Mouse (Mus musculus) gastrocnemius, adult 2 months (tissue): ENCODE results near the gene Hip1. TPM values are rescaled to one million over a fixed set of nuclear protein-coding genes. Genes with fewer than 3 reads are reported as not detected.
A peak's percentile ranks its signal among the peaks of the same experiment; 100 is the strongest.

ENCODE experiments used
- DNase-seq: peaks from one replicate; pipeline ENCODE4 v3.0.0; 2022
- H3K27ac ChIP-seq: fragments of 200-600 bp; 2 replicates; pipeline ENCODE4 v1.8.1; 2022; ENCODE audit warnings: mild to moderate bottlenecking
- H3K4me3 ChIP-seq: fragments of 200-600 bp; 2 replicates; pipeline ENCODE4 v1.8.1; 2022; ENCODE audit warnings: mild to moderate bottlenecking, moderate library complexity
- CTCF ChIP-seq: fragments of 200-600 bp; IDR thresholded peaks from 2 replicates; pipeline ENCODE4 v1.8.1; 2022; ENCODE audit warnings: antibody characterized with exemption, mild to moderate bottlenecking, moderate library complexity
- intact Hi-C: fragments of 180-260 bp; cut with DNase I; formaldehyde crosslinking; loops from one replicate; pipeline ENCODE4 v1.15.1; 2025
- long read RNA-seq, 2 experiments: library from polyadenylated mRNA; stranded (forward); transcript quantifications; one replicate each; pipeline ENCODE4 v2.0.0; 2021
- total RNA-seq, 2 experiments: library from RNA; stranded (reverse); gene quantifications; 2 replicates each; pipeline ENCODE4 v1.2.3; 2021

Hip1 gene
- total RNA-seq = 10 to 100 TPM; 19.6 to 22.9 TPM
- long read RNA-seq, experiment 1, full-length matches to known transcripts = 2 of 18 reads
- long read RNA-seq, experiment 1, partial matches to known transcripts = 4 of 18 reads
- long read RNA-seq, experiment 1, other reads (novel, unspliced or antisense) = 12 of 18 reads
- long read RNA-seq, experiment 2, full-length matches to known transcripts = 1 of 20 reads
- long read RNA-seq, experiment 2, partial matches to known transcripts = 9 of 20 reads
- long read RNA-seq, experiment 2, other reads (novel, unspliced or antisense) = 10 of 20 reads

- DNase-seq = peak; percentile 98
- intact Hi-C loops = loop anchor here (2.0 to 5.0 kb wide), 2 partner anchors 34 to 148 kb away; no protein-coding TSS in a partner anchor
- H3K27ac ChIP-seq = peak within 1 kb of the TSS; percentile 92
- peak; percentile 72 for TF ChIP-seq CTCF
- peak within 1 kb of the TSS; percentile 87 for H3K4me3 ChIP-seq
Observed at GRCm38 (mm10) chr5:135544865-135545797, at the start of gene Hip1. TSS of gene Hip1 (minus strand) at chr5:135545120.

- DNase-seq = no peak
- no peak overlapping the region for H3K27ac ChIP-seq
- intact Hi-C loops = no loop called here
- H3K4me3 ChIP-seq = no peak overlapping the region
- TF ChIP-seq CTCF = no peak
Observed at GRCm38 (mm10) chr5:135589996-135590784, 45.3 kb upstream of the Hip1 start.

GRCm38 (mm10) chr5:135587764-135588163, 42.8 kb upstream of the Hip1 start:
- intact Hi-C loops = no loop called here
- TF ChIP-seq CTCF = no peak

GRCm38 (mm10) chr5:135585691-135586090, 40.8 kb upstream of the Hip1 start:
- no peak for DNase-seq
- Histone ChIP-seq H3K4me3 (no peak overlapping the region), H3K27ac (no peak overlapping the region)
- TF ChIP-seq CTCF = no peak
- intact Hi-C loops = no loop called here

More at GRCm38 (mm10) chr5:135587764-135588163, 42.8 kb upstream of the Hip1 start:
- no peak overlapping the region for H3K4me3 ChIP-seq
- H3K27ac ChIP-seq = no peak overlapping the region
- DNase-seq = no peak

GRCm38 (mm10) chr5:135582330-135582729, 37.4 kb upstream of the Hip1 start:
- intact Hi-C loops = no loop called here
- no peak for DNase-seq
- no peak overlapping the region for H3K4me3 ChIP-seq
- H3K27ac ChIP-seq = no peak overlapping the region
- TF ChIP-seq CTCF = no peak

GRCm38 (mm10) chr5:135579331-135579751, 34.4 kb upstream of the Hip1 start:
- DNase-seq = no peak
- Histone ChIP-seq H3K4me3 (no peak overlapping the region), H3K27ac (no peak overlapping the region)
- intact Hi-C loops = no loop called here
- no peak for TF ChIP-seq CTCF

GRCm38 (mm10) chr5:135576055-135576454, 31.1 kb upstream of the Hip1 start:
- no peak for TF ChIP-seq CTCF
- Histone ChIP-seq H3K27ac (no peak overlapping the region), H3K4me3 (no peak overlapping the region)
- no peak for DNase-seq
- intact Hi-C loops = no loop called here

- H3K27ac ChIP-seq = no peak within 1 kb of the TSS; the same call in 1 of the 2 replicates
- DNase-seq = peak; percentile 22
- intact Hi-C loops = no loop called here
- peak within 1 kb of the TSS; percentile 51 for H3K4me3 ChIP-seq
- no peak for TF ChIP-seq CTCF
Observed at GRCm38 (mm10) chr5:135573006-135573405, 28.1 kb upstream of the Hip1 start, which contains the start of gene Ccl24. TSS of gene Ccl24 (minus strand) at chr5:135573049.

- Histone ChIP-seq H3K4me3 (no peak overlapping the region), H3K27ac (no peak overlapping the region)
- no peak for TF ChIP-seq CTCF
- no peak for DNase-seq
- intact Hi-C loops = no loop called here
Observed at GRCm38 (mm10) chr5:135568698-135569097, 23.8 kb upstream of the Hip1 start.

GRCm38 (mm10) chr5:135567556-135568265, 22.8 kb upstream of the Hip1 start:
- intact Hi-C loops = no loop called here
- no peak for DNase-seq
- Histone ChIP-seq H3K27ac (no peak overlapping the region), H3K4me3 (no peak overlapping the region)
- no peak for TF ChIP-seq CTCF

- intact Hi-C loops = no loop called here
- no peak for TF ChIP-seq CTCF
- Histone ChIP-seq H3K4me3 (no peak within 1 kb of the TSS), H3K27ac (no peak within 1 kb of the TSS)
- DNase-seq = no peak
Observed at GRCm38 (mm10) chr5:135563469-135563868, 18.5 kb upstream of the Hip1 start, which contains the start of gene Ccl26. TSS of gene Ccl26 (minus strand) at chr5:135563569.

GRCm38 (mm10) chr5:135557671-135558070, 12.8 kb upstream of the Hip1 start:
- no peak for DNase-seq
- TF ChIP-seq CTCF = no peak
- Histone ChIP-seq H3K27ac (no peak overlapping the region), H3K4me3 (no peak overlapping the region)
- intact Hi-C loops = no loop called here
